Mouse (Mus musculus): ENCODE data around the gene Agbl1.

- no peak for TF ChIP-seq CTCF (IDR thresholded peaks at IDR 0.05; ENCODE audit: borderline replicate concordance, insufficient read depth, low read length)
- TF ChIP-seq POLR2A (IDR thresholded peaks at IDR 0.05; ENCODE audit: low read depth, low read length), result no peak
These were observed 236.7 kb downstream of the Agbl1 start for GRCm38 (mm10) chr7:76466427-76466826.

Data from embryonic fibroblast, embryonic 13.5 days (primary cell).